Mouse (Mus musculus): Measurements from ENCODE around the gene Slc43a2.

DNA sequence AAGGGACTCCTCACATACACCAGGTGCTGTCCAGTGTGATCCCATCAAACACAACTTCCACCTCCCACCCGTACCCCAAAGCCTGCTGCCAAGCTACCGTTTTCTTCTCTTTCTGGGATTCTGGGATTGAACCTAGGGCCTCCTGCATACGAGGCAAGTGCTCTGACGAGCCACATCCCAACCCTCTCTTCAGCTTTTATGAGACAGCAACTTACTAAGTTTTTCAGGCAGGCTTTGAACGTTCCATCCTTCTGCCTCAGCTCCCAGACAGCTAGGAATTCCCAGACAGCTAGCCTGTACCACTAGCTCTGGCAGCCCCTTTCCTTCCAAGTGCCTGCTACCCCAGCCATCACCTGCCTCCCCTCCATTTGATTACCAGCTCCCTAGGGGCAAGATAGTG lies 55.5 kb downstream of the Slc43a2 start:
- no peak for TF ChIP-seq E2F4 (IDR thresholded peaks at IDR 0.05; ENCODE audit: insufficient read depth)
- TF ChIP-seq SRF (IDR thresholded peaks at IDR 0.05; ENCODE audit: control insufficient read depth, insufficient read length, low read depth), result no peak
- TF ChIP-seq USF1 (IDR thresholded peaks at IDR 0.05; ENCODE audit: low read depth), result no peak
- TF ChIP-seq POLR2A (IDR thresholded peaks at IDR 0.05; ENCODE audit: insufficient read length, low read depth), result no peak
- TF ChIP-seq CEBPB (IDR thresholded peaks at IDR 0.05; ENCODE audit: insufficient read depth, poor library complexity, severe bottlenecking), result no peak
- TF ChIP-seq REST (IDR thresholded peaks at IDR 0.05; ENCODE audit: insufficient read depth, insufficient read length), result no peak
- no peak for TF ChIP-seq MYOG (IDR thresholded peaks at IDR 0.05; ENCODE audit: control insufficient read depth in 1 of 3, insufficient read depth in 1 of 3, insufficient read length in 2 of 3, low read depth in 2 of 3)
- no peak for TF ChIP-seq TCF3 (IDR thresholded peaks at IDR 0.05; ENCODE audit: insufficient read length, low read depth)
- no peak for TF ChIP-seq MAX (IDR thresholded peaks at IDR 0.05; ENCODE audit: low read depth)
- TF ChIP-seq TCF12 (IDR thresholded peaks at IDR 0.05; ENCODE audit: insufficient read depth, poor library complexity, severe bottlenecking), result no peak
- no peak for TF ChIP-seq POLR2AphosphoS2 (IDR thresholded peaks at IDR 0.05; ENCODE audit: insufficient read length, low read depth)
- no peak for TF ChIP-seq MYOD1 (IDR thresholded peaks at IDR 0.05; ENCODE audit: control insufficient read depth in 1 of 3, insufficient read length in 2 of 3, low read depth in 2 of 3)
